Mouse (Mus musculus): ENCODE results near the gene Mrpl54. TPM values are rescaled to one million over a fixed set of nuclear protein-coding genes. Genes with fewer than 3 reads are reported as not detected.

The Mrpl54 gene
- 10 to 100 TPM; 36.4 to 40.7 TPM for total RNA-seq (2023)

DNA sequence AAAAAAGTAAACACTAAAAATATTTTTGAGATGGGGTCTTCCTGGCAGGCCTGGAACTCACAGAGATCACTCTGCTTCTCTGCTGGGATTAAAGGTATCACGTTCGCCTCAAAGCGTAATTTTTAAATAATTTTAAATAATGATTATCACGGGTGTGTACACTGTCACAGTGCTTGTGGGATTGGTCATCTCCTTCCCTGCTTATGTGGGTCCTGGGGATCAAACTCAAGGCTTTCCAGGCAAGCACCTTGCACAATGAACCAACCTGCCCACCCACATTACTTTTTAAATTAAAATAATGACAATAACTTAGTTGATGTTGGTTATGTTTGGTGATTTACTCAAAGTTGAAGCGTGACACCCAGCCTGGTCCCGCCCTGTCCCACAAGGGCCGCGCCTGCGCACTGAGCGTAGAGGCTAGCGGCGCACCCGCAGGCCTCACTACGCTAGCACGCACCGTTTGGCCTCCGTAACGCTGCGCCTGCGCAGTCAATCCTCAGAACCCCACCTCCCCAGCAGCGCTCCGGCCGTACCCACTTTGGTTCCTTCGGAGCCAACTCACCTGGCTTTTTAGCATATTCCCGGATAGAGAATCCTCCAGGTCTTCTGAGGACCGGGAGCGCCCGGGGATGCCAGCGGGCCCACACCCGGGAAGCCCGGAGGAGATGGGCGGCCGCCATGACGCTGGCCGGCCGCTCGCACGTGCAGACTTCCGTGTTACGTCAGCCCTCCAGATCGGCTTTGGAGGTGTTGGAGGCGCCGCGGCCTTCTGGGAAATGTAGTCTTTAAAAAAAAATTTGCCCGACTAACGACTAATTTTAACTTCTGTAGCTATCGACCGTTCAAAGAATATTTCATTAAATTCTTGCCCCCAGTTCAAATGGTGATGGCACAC is at the start of gene Mrpl54, which contains the start of gene Apba3:
Gene Mrpl54 (minus strand): TSS at position 724 of the 895 bp plus-strand sequence.
Gene Apba3 (plus strand): TSS at position 750 of the 895 bp plus-strand sequence.

DNA sequence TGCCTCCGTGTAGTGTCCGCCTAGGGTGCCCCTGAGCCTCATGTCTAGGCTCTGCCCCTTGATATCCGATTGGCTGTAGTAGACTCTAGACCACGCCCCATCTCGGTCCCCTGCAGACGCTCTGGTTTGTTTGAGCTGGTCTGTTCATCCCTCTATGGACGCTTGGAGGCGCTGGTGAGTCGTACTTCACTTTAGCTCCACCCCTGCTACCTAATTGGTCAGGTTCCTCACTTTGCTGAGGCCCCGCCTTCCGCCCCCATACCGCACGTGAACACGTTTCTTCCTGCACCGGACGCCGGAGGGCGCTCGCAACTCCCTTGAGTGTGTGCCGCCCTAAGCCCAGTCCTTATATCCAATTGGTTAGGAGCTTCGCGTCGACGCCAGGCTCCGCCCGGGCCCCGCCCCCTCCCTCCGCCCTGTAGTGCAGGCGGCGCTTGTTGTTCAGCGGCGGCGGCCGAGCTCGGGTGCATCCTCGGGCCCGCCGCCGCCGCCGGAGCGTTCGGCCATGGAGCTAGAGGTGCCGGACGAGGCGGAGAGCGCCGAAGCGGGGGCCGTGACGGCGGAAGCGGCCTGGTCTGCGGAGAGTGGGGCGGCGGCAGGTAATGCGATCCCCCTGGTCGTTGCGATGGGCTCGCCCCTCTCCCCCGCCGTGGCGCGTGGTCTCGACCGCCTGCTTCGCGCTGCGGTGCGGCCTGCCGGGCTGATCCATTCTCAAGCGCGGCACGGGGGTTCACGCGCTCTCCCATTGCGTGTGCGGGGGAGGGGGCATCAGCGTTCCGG is 26.0 kb upstream of the Mrpl54 start, which contains the start of gene Pip5k1c:
Gene Pip5k1c (plus strand): TSS at position 410 of the 780 bp plus-strand sequence.

GRCm38 (mm10) chr10:81291511-81292104 is 24.9 kb upstream of the Mrpl54 start, which contains the start of gene Tjp3:
Tjp3 (minus strand) TSS chr10:81291581.

GRCm38 (mm10) chr10:81252424-81253419 is 14.0 kb downstream of the Mrpl54 start, which contains the start of gene Matk:
Matk (plus strand) TSS chr10:81252935.

DNA sequence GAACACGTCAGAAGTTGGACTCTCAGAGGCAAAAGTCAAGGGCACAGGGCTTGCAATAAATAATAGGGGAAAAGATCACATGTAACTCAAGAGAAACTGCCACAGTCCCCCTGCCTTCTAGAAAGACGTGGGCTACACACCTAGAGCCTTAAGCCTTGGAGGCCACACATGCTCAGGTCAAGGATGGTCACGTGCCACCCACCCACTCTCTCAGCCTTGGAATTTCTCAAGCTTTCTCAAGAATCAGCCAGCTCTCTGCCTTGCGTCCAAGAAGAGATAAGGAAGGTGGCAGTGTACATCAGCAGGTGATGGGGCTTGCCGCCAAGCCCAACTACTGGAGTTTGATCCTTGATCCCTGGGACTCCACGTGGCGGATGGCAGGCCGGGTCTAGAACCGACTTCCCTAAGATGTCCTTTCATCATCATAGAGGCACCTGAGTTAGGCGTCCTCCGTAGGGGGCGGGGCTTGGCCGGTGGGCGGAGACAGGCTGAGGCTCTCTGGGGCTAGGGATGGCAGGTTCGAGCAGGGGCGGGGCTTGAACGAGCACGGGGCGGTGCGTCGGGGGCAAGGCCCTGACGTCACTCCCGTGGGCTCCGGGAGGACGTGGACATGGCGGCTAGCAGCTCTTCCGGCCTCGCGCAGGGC is 34.0 kb downstream of the Mrpl54 start, which contains the start of gene Zfr2:
Gene Zfr2 (plus strand): TSS at position 576 of the 646 bp plus-strand sequence.

GRCm38 (mm10) chr10:81230438-81231332 is 36.0 kb downstream of the Mrpl54 start, which contains the start of gene Atcay:
Atcay (minus strand) TSS chr10:81230833.

Other genes starting within 250 kb of the Mrpl54 start
- gene Diras1, start 241.3 kb downstream of the Mrpl54 start, total RNA-seq (2023), result not detected
- 10 to 100 TPM; 11.2 to 13.3 TPM for gene Slc39a3, start 229.5 kb downstream of the Mrpl54 start, total RNA-seq (2023)
- 10 to 100 TPM; 48.3 to 49.5 TPM for gene Sgta, start 206.8 kb downstream of the Mrpl54 start, total RNA-seq (2023)
- 1 to 10 TPM; 6.6 to 8.3 TPM for gene Thop1, start 196.9 kb downstream of the Mrpl54 start, total RNA-seq (2023)
- 1 to 10 TPM in 1 of 2 experiments, under 1 TPM in 1; 0.64 to 1.2 TPM for gene Creb3l3, start 168.1 kb downstream of the Mrpl54 start, total RNA-seq (2023)
- gene Map2k2, start 161.0 kb downstream of the Mrpl54 start, total RNA-seq (2023), result 10 to 100 TPM; 86.1 to 87.6 TPM
- 10 to 100 TPM; 62.4 to 68.5 TPM for gene Zbtb7a, start 131.7 kb downstream of the Mrpl54 start, total RNA-seq (2023)
- gene Pias4, start 99.0 kb downstream of the Mrpl54 start, total RNA-seq (2023), result 10 to 100 TPM; 27.3 to 29.5 TPM
- gene Eef2, start 90.3 kb downstream of the Mrpl54 start, total RNA-seq (2023), result 100 to 1,000 TPM; 824 to 844 TPM
- 10 to 100 TPM; 26.8 to 31.2 TPM for gene Dapk3, start 83.9 kb downstream of the Mrpl54 start, total RNA-seq (2023)
- not detected for gene 4930442H23Rik, start 83.1 kb downstream of the Mrpl54 start, total RNA-seq (2023)
- gene Nmrk2, start 64.9 kb downstream of the Mrpl54 start, total RNA-seq (2023), result not detected
- not detected for gene Atcay, start 36.1 kb downstream of the Mrpl54 start, total RNA-seq (2023)
- gene Zfr2, start 33.8 kb downstream of the Mrpl54 start, total RNA-seq (2023), result 1 to 10 TPM in 1 of 2 experiments, under 1 TPM in 1; 0.44 to 1.5 TPM
- 1 to 10 TPM; 7.1 to 10.0 TPM for gene Matk, start 14.0 kb downstream of the Mrpl54 start, total RNA-seq (2023)
- gene Apba3, start within 50 bp of the Mrpl54 start, total RNA-seq (2023), result 10 to 100 TPM; 28.2 to 28.6 TPM
- gene Tjp3, start 24.6 kb upstream of the Mrpl54 start, total RNA-seq (2023), result 1 to 10 TPM; 5.6 to 5.8 TPM
- gene Pip5k1c, start 26.0 kb upstream of the Mrpl54 start, total RNA-seq (2023), result 10 to 100 TPM; 84.7 to 91.8 TPM
- gene Cactin, start 54.2 kb upstream of the Mrpl54 start, total RNA-seq (2023), result 10 to 100 TPM; 27.9 to 30.2 TPM
- under 1 TPM in 1 of 2 experiments, not detected in 1; 0.64 TPM for gene Tbxa2r, start 61.8 kb upstream of the Mrpl54 start, total RNA-seq (2023)
- gene Gipc3, start 76.3 kb upstream of the Mrpl54 start, total RNA-seq (2023), result not detected
- 10 to 100 TPM; 38.3 to 46.6 TPM for gene Hmg20b, start 83.5 kb upstream of the Mrpl54 start, total RNA-seq (2023)
- 10 to 100 TPM; 19.2 to 20.1 TPM for gene Mfsd12, start 90.6 kb upstream of the Mrpl54 start, total RNA-seq (2023)
- 1 to 10 TPM; 3.8 to 4.8 TPM for gene 4930404N11Rik, start 98.9 kb upstream of the Mrpl54 start, total RNA-seq (2023)
- 10 to 100 TPM; 51.4 to 52.7 TPM for gene Fzr1, start 111.6 kb upstream of the Mrpl54 start, total RNA-seq (2023)
- gene Dohh, start 117.5 kb upstream of the Mrpl54 start, total RNA-seq (2023), result 10 to 100 TPM; 17.9 to 20.0 TPM
- gene Gm48551, start 117.5 kb upstream of the Mrpl54 start, total RNA-seq (2023), result under 1 TPM; 0.53 to 0.70 TPM
- gene Gm48552, start 122.1 kb upstream of the Mrpl54 start, total RNA-seq (2023), result 1 to 10 TPM; 1.1 to 1.3 TPM
- 10 to 100 TPM in 1 of 2 experiments, 1 to 10 TPM in 1; 7.1 to 10.6 TPM for gene Smim24, start 126.1 kb upstream of the Mrpl54 start, total RNA-seq (2023)
- gene Nfic, start 188.7 kb upstream of the Mrpl54 start, total RNA-seq (2023), result 10 to 100 TPM; 64.6 to 69.7 TPM
- not detected for gene Celf5, start 215.8 kb upstream of the Mrpl54 start, total RNA-seq (2023)
- 100 to 1,000 TPM; 130 to 141 TPM for gene Ncln, start 229.5 kb upstream of the Mrpl54 start, total RNA-seq (2023)
- gene S1pr4, start 233.2 kb upstream of the Mrpl54 start, total RNA-seq (2023), result 10 to 100 TPM; 66.7 to 79.7 TPM

Measured in neutrophil, adult 83 days (primary cell).